In genomic region chr15:63020826-63021225, GRCm38 (mm10) we compare ENCODE assay signal across 18 mouse cellular contexts.
DNase-seq lines count a peak whose midpoint lies in the region; ATAC-seq and TF ChIP-seq lines count a peak whose summit lies in the region.
"Had no signal": no experiment of that assay in that cellular context is flagged by ENCODE, and none has a peak within 500 bp of the region (broad histone marks: within the 10 kb centered on the region; RNA-seq: fewer than 3 reads in every experiment).

No protein-coding gene starts in this region.

- no peak overlapping the region for H3K27ac ChIP-seq in forebrain, embryonic 14.5 days (ENCODE audit: low read depth, low read length)
- no peak overlapping the region for H3K27ac ChIP-seq in forebrain, embryonic 15.5 days (replicated peaks)
- H3K27ac ChIP-seq in lung, embryonic 14.5 days (ENCODE audit: low read depth): no peak overlapping the region
- H3K27ac ChIP-seq in embryonic facial prominence, embryonic 15.5 days (replicated peaks): no peak overlapping the region
- H3K27ac ChIP-seq: limb, embryonic 13.5 days; macrophage; neural tube, embryonic 12.5 days had no signal

- DNase-seq in forebrain, embryonic 14.5 days (ENCODE audit: low spot score): peak; percentile 41
- DNase-seq in lung, embryonic 14.5 days: peak; percentile 72
- DNase-seq in lung, adult 18-20 months: no peak
- DNase-seq in left cerebral cortex, postnatal 10 days (ENCODE audit: extremely low spot score in 1 of 2, low spot score in 2 of 2): no peak
- DNase-seq: adrenal gland, adult 8-10 months; gastrocnemius, postnatal 36 days; heart, postnatal 4 days; right cerebral cortex, postnatal 14 days; thymus, postnatal 36 days had no signal

- 73% methylated on average over 2 of the region's 2 CpGs for WGBS in forebrain, embryonic 14.5 days
- 74% methylated on average over 2 of the region's 2 CpGs for WGBS in forebrain, embryonic 15.5 days
- WGBS in lung, embryonic 14.5 days: 32% methylated on average over 2 of the region's 2 CpGs
- WGBS in embryonic facial prominence, embryonic 15.5 days: 27% methylated on average over 2 of the region's 2 CpGs

- H3K4me2 ChIP-seq in forebrain, embryonic 14.5 days (ENCODE audit: low read length): no peak overlapping the region
- H3K4me2 ChIP-seq in forebrain, embryonic 15.5 days (replicated peaks): no peak overlapping the region
- no peak overlapping the region for H3K4me2 ChIP-seq in lung, embryonic 14.5 days
- H3K4me2 ChIP-seq in embryonic facial prominence, embryonic 15.5 days (replicated peaks): no peak overlapping the region
- H3K4me2 ChIP-seq in myocyte (ENCODE audit: low read depth): peak overlapping the region; percentile 27
- H3K4me2 ChIP-seq: heart, embryonic 12.5 days; limb, embryonic 13.5 days; neural tube, embryonic 12.5 days had no signal

- TF ChIP-seq POLR2A in myocyte (IDR thresholded peaks at IDR 0.05; ENCODE audit: insufficient read length, low read depth): no peak

- H3K9me3 ChIP-seq in forebrain, embryonic 14.5 days (replicated peaks; ENCODE audit: control insufficient read depth, low read length): no peaks in the 10 kb centered on the region
- no peaks in the 10 kb centered on the region for H3K9me3 ChIP-seq in forebrain, embryonic 15.5 days
- H3K9me3 ChIP-seq in lung, embryonic 14.5 days (ENCODE audit: low read depth, low read length): no peaks in the 10 kb centered on the region
- no peaks in the 10 kb centered on the region for H3K9me3 ChIP-seq in embryonic facial prominence, embryonic 15.5 days (replicated peaks)
- H3K9me3 ChIP-seq: G1E; heart, embryonic 12.5 days; limb, embryonic 13.5 days; neural tube, embryonic 12.5 days had no signal

- H3K4me1 ChIP-seq in forebrain, embryonic 14.5 days (ENCODE audit: control insufficient read depth, insufficient read depth, low read length): no peaks in the 10 kb centered on the region
- no peaks in the 10 kb centered on the region for H3K4me1 ChIP-seq in forebrain, embryonic 15.5 days
- H3K4me1 ChIP-seq in lung, embryonic 14.5 days (ENCODE audit: insufficient read depth): no peaks in the 10 kb centered on the region
- H3K4me1 ChIP-seq in embryonic facial prominence, embryonic 15.5 days: peaks cover 10% of the 10 kb centered on the region; the same call in 1 of the 2 replicates
- H3K4me1 ChIP-seq: heart, embryonic 12.5 days; limb, embryonic 13.5 days; neural tube, embryonic 12.5 days had no signal

- no peaks in the 10 kb centered on the region for H3K27me3 ChIP-seq in forebrain, embryonic 14.5 days (replicated peaks; ENCODE audit: control insufficient read depth, insufficient read depth, low read length)
- no peaks in the 10 kb centered on the region for H3K27me3 ChIP-seq in forebrain, embryonic 15.5 days
- H3K27me3 ChIP-seq in lung, embryonic 14.5 days (ENCODE audit: insufficient read depth, low read length): no peaks in the 10 kb centered on the region
- no peaks in the 10 kb centered on the region for H3K27me3 ChIP-seq in embryonic facial prominence, embryonic 15.5 days
- H3K27me3 ChIP-seq in myocyte (ENCODE audit: control insufficient read depth, insufficient read depth, insufficient read length): no peaks in the 10 kb centered on the region
- H3K27me3 ChIP-seq: heart, embryonic 12.5 days; limb, embryonic 13.5 days; neural tube, embryonic 12.5 days had no signal

- no peaks in the 10 kb centered on the region for H3K36me3 ChIP-seq in forebrain, embryonic 14.5 days (ENCODE audit: control insufficient read depth, insufficient read depth, low read length)
- no peaks in the 10 kb centered on the region for H3K36me3 ChIP-seq in forebrain, embryonic 15.5 days
- H3K36me3 ChIP-seq in lung, embryonic 14.5 days (ENCODE audit: insufficient read depth): no peaks in the 10 kb centered on the region
- no peaks in the 10 kb centered on the region for H3K36me3 ChIP-seq in embryonic facial prominence, embryonic 15.5 days
- no peaks in the 10 kb centered on the region for H3K36me3 ChIP-seq in myocyte (ENCODE audit: control insufficient read depth, insufficient read depth)
- H3K36me3 ChIP-seq: G1E; heart, embryonic 12.5 days; limb, embryonic 13.5 days; neural tube, embryonic 12.5 days had no signal

- intact Hi-C loops in left cerebral cortex, postnatal 10 days (cut with DNase I): no loop called here

- TF ChIP-seq CTCF in lung, embryonic 14.5 days (IDR thresholded peaks at IDR 0.05; ENCODE audit: low read depth): no peak

- ATAC-seq in forebrain, embryonic 14.5 days: no peak
- no peak for ATAC-seq in forebrain, embryonic 15.5 days (replicated peaks)
- ATAC-seq in lung, embryonic 14.5 days (ENCODE audit: insufficient read depth): no peak; the same call in 1 of the 2 replicates
- ATAC-seq in embryonic facial prominence, embryonic 15.5 days (ENCODE audit: insufficient number of reproducible peaks, low FRiP score, low TSS enrichment, low read depth): peak; percentile 80
- ATAC-seq: midbrain, embryonic 16.5 days had no signal

- H3K79me2 ChIP-seq in myocyte (ENCODE audit: control insufficient read depth, insufficient read depth): no peaks in the 10 kb centered on the region

- H3K9ac ChIP-seq in forebrain, embryonic 14.5 days (ENCODE audit: low read length): no peak overlapping the region
- H3K9ac ChIP-seq in forebrain, embryonic 15.5 days (replicated peaks): no peak overlapping the region
- no peak overlapping the region for H3K9ac ChIP-seq in lung, embryonic 14.5 days
- H3K9ac ChIP-seq in embryonic facial prominence, embryonic 15.5 days: no peak overlapping the region
- H3K9ac ChIP-seq: heart, embryonic 12.5 days; limb, embryonic 13.5 days; neural tube, embryonic 12.5 days had no signal

- H3K4me3 ChIP-seq in forebrain, embryonic 14.5 days (ENCODE audit: low read depth, low read length): no peak overlapping the region
- no peak overlapping the region for H3K4me3 ChIP-seq in forebrain, embryonic 15.5 days
- no peak overlapping the region for H3K4me3 ChIP-seq in lung, embryonic 14.5 days (ENCODE audit: low read depth, low read length)
- no peak overlapping the region for H3K4me3 ChIP-seq in embryonic facial prominence, embryonic 15.5 days (replicated peaks)
- no peak overlapping the region for H3K4me3 ChIP-seq in myocyte
- H3K4me3 ChIP-seq: heart, embryonic 12.5 days; limb, embryonic 13.5 days; neural tube, embryonic 12.5 days had no signal

- no peak overlapping the region for H3ac ChIP-seq in myocyte (ENCODE audit: control insufficient read depth, insufficient read length)

TF ChIP-seq in myocyte, 11 proteins besides CTCF, POLR2A, EP300 and RAD21:
- no peak for TF ChIP-seq MYOG (IDR thresholded peaks at IDR 0.05; ENCODE audit: control insufficient read depth in 1 of 3, insufficient read depth in 1 of 3, insufficient read length in 2 of 3, low read depth in 2 of 3)
- TF ChIP-seq USF1 (IDR thresholded peaks at IDR 0.05; ENCODE audit: low read depth): no peak
- TF ChIP-seq REST (IDR thresholded peaks at IDR 0.05; ENCODE audit: insufficient read depth, insufficient read length): no peak
- peak; percentile 44 for TF ChIP-seq TCF12 (IDR thresholded peaks at IDR 0.05; ENCODE audit: insufficient read depth, poor library complexity, severe bottlenecking)
- TF ChIP-seq CEBPB (IDR thresholded peaks at IDR 0.05; ENCODE audit: insufficient read depth, poor library complexity, severe bottlenecking): 0 out of 2 replicates have a peak, but pooled peaks have one; percentile 27
- no peak for TF ChIP-seq SRF (IDR thresholded peaks at IDR 0.05; ENCODE audit: control insufficient read depth, insufficient read length, low read depth)
- no peak for TF ChIP-seq TCF3 (IDR thresholded peaks at IDR 0.05; ENCODE audit: insufficient read length, low read depth)
- peak; percentile 14 to 77 (median 68) for TF ChIP-seq MYOD1 (IDR thresholded peaks at IDR 0.05; ENCODE audit: control insufficient read depth in 1 of 3, insufficient read length in 2 of 3, low read depth in 2 of 3)
- no peak for TF ChIP-seq MAX (IDR thresholded peaks at IDR 0.05; ENCODE audit: low read depth)
- TF ChIP-seq POLR2AphosphoS2 (IDR thresholded peaks at IDR 0.05; ENCODE audit: insufficient read length, low read depth): no peak
- no peak for TF ChIP-seq E2F4 (IDR thresholded peaks at IDR 0.05; ENCODE audit: insufficient read depth)

Comparison
In these comparisons a context has a peak if more than half of its experiments do, and no peak if none do; other contexts are left out.
1. DNase-seq: peak in forebrain, embryonic 14.5 days (single experiment) and lung, embryonic 14.5 days (single experiment); none in lung, adult 18-20 months (0 of 2) and left cerebral cortex, postnatal 10 days (0 of 2).